21 mouse cellular contexts compared by ENCODE assay signal in genomic region chr9:90713685-90714084, GRCm38 (mm10).
DNase-seq lines count a peak whose midpoint lies in the region; ATAC-seq and TF ChIP-seq lines count a peak whose summit lies in the region.
"Had no signal": no experiment of that assay in that cellular context is flagged by ENCODE, and none has a peak within 500 bp of the region (broad histone marks: within the 10 kb centered on the region; RNA-seq: fewer than 3 reads in every experiment).

No protein-coding gene starts in this region.

- H3K27ac ChIP-seq in forebrain, embryonic 16.5 days (ENCODE audit: low read length): no peak overlapping the region
- H3K27ac ChIP-seq in forebrain, postnatal 0 days (ENCODE audit: low read depth, low read length): no peak overlapping the region
- no peak overlapping the region for H3K27ac ChIP-seq in limb, embryonic 14.5 days (replicated peaks; ENCODE audit: low read depth, low read length)
- no peak overlapping the region for H3K27ac ChIP-seq in limb, embryonic 10.5 days
- H3K27ac ChIP-seq in stomach, embryonic 14.5 days (ENCODE audit: low read length): no peak overlapping the region
- no peak overlapping the region for H3K27ac ChIP-seq in stomach, postnatal 0 days (replicated peaks)
- H3K27ac ChIP-seq: heart, embryonic 10.5 days; macrophage; neural tube, embryonic 13.5 days had no signal

- no peak overlapping the region for H3K4me3 ChIP-seq in forebrain, embryonic 16.5 days (replicated peaks; ENCODE audit: low read length)
- H3K4me3 ChIP-seq in forebrain, postnatal 0 days (ENCODE audit: low read depth, low read length): no peak overlapping the region
- no peak overlapping the region for H3K4me3 ChIP-seq in limb, embryonic 14.5 days (replicated peaks; ENCODE audit: low read length)
- no peak overlapping the region for H3K4me3 ChIP-seq in limb, embryonic 10.5 days
- no peak overlapping the region for H3K4me3 ChIP-seq in stomach, embryonic 14.5 days (ENCODE audit: low read depth, low read length)
- no peak overlapping the region for H3K4me3 ChIP-seq in stomach, postnatal 0 days (ENCODE audit: low read depth, low read length)
- H3K4me3 ChIP-seq: heart, embryonic 10.5 days; neural tube, embryonic 13.5 days had no signal

- no peak overlapping the region for H3K9ac ChIP-seq in forebrain, embryonic 16.5 days (replicated peaks; ENCODE audit: low read depth, low read length)
- H3K9ac ChIP-seq in forebrain, postnatal 0 days: no peak overlapping the region
- no peak overlapping the region for H3K9ac ChIP-seq in limb, embryonic 14.5 days (ENCODE audit: low read depth, low read length, severe bottlenecking)
- no peak overlapping the region for H3K9ac ChIP-seq in stomach, embryonic 14.5 days (replicated peaks; ENCODE audit: low read depth, low read length)
- H3K9ac ChIP-seq in stomach, postnatal 0 days (ENCODE audit: low read length): no peak overlapping the region
- H3K9ac ChIP-seq: neural tube, embryonic 13.5 days had no signal

- peak; percentile 49; the same call in 1 of the 2 replicates for ATAC-seq in forebrain, embryonic 16.5 days
- ATAC-seq in forebrain, postnatal 0 days: no peak
- ATAC-seq in limb, embryonic 14.5 days (ENCODE audit: low FRiP score, low read depth): no peak
- ATAC-seq in stomach, embryonic 14.5 days (ENCODE audit: insufficient number of reproducible peaks, insufficient read depth, low FRiP score, low read depth): 0 out of 2 replicates have a peak, but pooled peaks have one; percentile 42
- ATAC-seq in stomach, postnatal 0 days (ENCODE audit: low FRiP score, low TSS enrichment): no peak
- ATAC-seq: activated CD4-positive, CD25-positive, alpha-beta regulatory T cell, adult 4 months had no signal

- no peaks in the 10 kb centered on the region for H3K4me1 ChIP-seq in forebrain, embryonic 16.5 days (replicated peaks; ENCODE audit: control insufficient read depth, insufficient read depth, low read length)
- no peaks in the 10 kb centered on the region for H3K4me1 ChIP-seq in forebrain, postnatal 0 days (ENCODE audit: insufficient read depth)
- H3K4me1 ChIP-seq in limb, embryonic 14.5 days (ENCODE audit: control insufficient read depth, insufficient read depth, low read length): no peaks in the 10 kb centered on the region
- no peaks in the 10 kb centered on the region for H3K4me1 ChIP-seq in limb, embryonic 10.5 days
- H3K4me1 ChIP-seq in stomach, embryonic 14.5 days (ENCODE audit: control insufficient read depth, insufficient read depth, low read length): no peaks in the 10 kb centered on the region
- no peaks in the 10 kb centered on the region for H3K4me1 ChIP-seq in stomach, postnatal 0 days (replicated peaks; ENCODE audit: control insufficient read depth, insufficient read depth)
- H3K4me1 ChIP-seq: heart, embryonic 10.5 days; neural tube, embryonic 13.5 days had no signal

- TF ChIP-seq EP300 in stomach, postnatal 0 days (optimal IDR thresholded peaks at IDR 0.05): no peak

- no peaks in the 10 kb centered on the region for H3K36me3 ChIP-seq in forebrain, embryonic 16.5 days (ENCODE audit: control insufficient read depth, insufficient read depth)
- no peaks in the 10 kb centered on the region for H3K36me3 ChIP-seq in forebrain, postnatal 0 days (ENCODE audit: insufficient read depth)
- H3K36me3 ChIP-seq in limb, embryonic 14.5 days (ENCODE audit: control insufficient read depth, insufficient read depth, low read length): no peaks in the 10 kb centered on the region
- H3K36me3 ChIP-seq in limb, embryonic 10.5 days: no peaks in the 10 kb centered on the region
- no peaks in the 10 kb centered on the region for H3K36me3 ChIP-seq in stomach, embryonic 14.5 days (ENCODE audit: control insufficient read depth, insufficient read depth, low read length)
- no peaks in the 10 kb centered on the region for H3K36me3 ChIP-seq in stomach, postnatal 0 days (ENCODE audit: control insufficient read depth, insufficient read depth, low read length)
- H3K36me3 ChIP-seq: G1E; heart, embryonic 10.5 days; neural tube, embryonic 13.5 days had no signal

- no peaks in the 10 kb centered on the region for H3K9me3 ChIP-seq in forebrain, embryonic 16.5 days (ENCODE audit: control insufficient read depth, low read length)
- H3K9me3 ChIP-seq in forebrain, postnatal 0 days (ENCODE audit: low read length): no peaks in the 10 kb centered on the region
- H3K9me3 ChIP-seq in limb, embryonic 14.5 days (ENCODE audit: control insufficient read depth, low read length): no peaks in the 10 kb centered on the region
- no peaks in the 10 kb centered on the region for H3K9me3 ChIP-seq in limb, embryonic 10.5 days (replicated peaks)
- H3K9me3 ChIP-seq in stomach, embryonic 14.5 days (ENCODE audit: control insufficient read depth, low read depth, low read length): no peaks in the 10 kb centered on the region
- no peaks in the 10 kb centered on the region for H3K9me3 ChIP-seq in stomach, postnatal 0 days (ENCODE audit: control insufficient read depth, low read length)
- H3K9me3 ChIP-seq: G1E; heart, embryonic 10.5 days had no signal

- no peaks in the 10 kb centered on the region for H3K27me3 ChIP-seq in forebrain, embryonic 16.5 days (replicated peaks; ENCODE audit: control insufficient read depth, insufficient read depth, low read length)
- H3K27me3 ChIP-seq in forebrain, postnatal 0 days (ENCODE audit: insufficient read depth, low read length): no peaks in the 10 kb centered on the region
- no peaks in the 10 kb centered on the region for H3K27me3 ChIP-seq in limb, embryonic 14.5 days (ENCODE audit: control insufficient read depth, insufficient read depth, low read length)
- no peaks in the 10 kb centered on the region for H3K27me3 ChIP-seq in limb, embryonic 10.5 days (ENCODE audit: low read depth, poor library complexity, severe bottlenecking)
- H3K27me3 ChIP-seq in stomach, embryonic 14.5 days (ENCODE audit: control insufficient read depth, insufficient read depth, low read length): no peaks in the 10 kb centered on the region
- no peaks in the 10 kb centered on the region for H3K27me3 ChIP-seq in stomach, postnatal 0 days (ENCODE audit: control insufficient read depth, insufficient read depth, low read length)

- WGBS in forebrain, embryonic 16.5 days: 16% methylated on average over 2 of the region's 2 CpGs
- 15% methylated on average over 2 of the region's 2 CpGs for WGBS in forebrain, postnatal 0 days
- 52% methylated on average over 2 of the region's 2 CpGs for WGBS in limb, embryonic 14.5 days
- 68% methylated on average over 2 of the region's 2 CpGs for WGBS in limb, embryonic 10.5 days
- 30% methylated on average over 2 of the region's 2 CpGs for WGBS in stomach, embryonic 14.5 days
- 21% methylated on average over 2 of the region's 2 CpGs for WGBS in stomach, postnatal 0 days

- peak; percentile 20 for DNase-seq in adrenal gland, postnatal 14 days
- no peak for DNase-seq in adrenal gland, adult 18-20 months (ENCODE audit: low spot score in 2 of 2)
- no peak for DNase-seq in forebrain, postnatal 0 days
- DNase-seq in limb, embryonic 14.5 days (ENCODE audit: low spot score): peak; percentile 47
- no peak for DNase-seq in limb, embryonic 10.5 days (ENCODE audit: low spot score)
- no peak for DNase-seq in stomach, postnatal 0 days (ENCODE audit: low spot score)
- DNase-seq: cerebellum, adult 9-11 months; embryo, embryonic 11 days; kidney, adult 2 months; kidney, postnatal 10 days; liver; right cerebral cortex, adult 18-20 months; thymus, postnatal 36 days had no signal

- no peak overlapping the region for H3K4me2 ChIP-seq in forebrain, embryonic 16.5 days (ENCODE audit: low read length)
- H3K4me2 ChIP-seq in forebrain, postnatal 0 days (ENCODE audit: low read depth): no peak overlapping the region
- no peak overlapping the region for H3K4me2 ChIP-seq in limb, embryonic 14.5 days (replicated peaks; ENCODE audit: low read depth, low read length, severe bottlenecking)
- H3K4me2 ChIP-seq in stomach, embryonic 14.5 days (replicated peaks; ENCODE audit: low read depth, low read length): no peak overlapping the region
- H3K4me2 ChIP-seq in stomach, postnatal 0 days (replicated peaks; ENCODE audit: low read depth): no peak overlapping the region
- H3K4me2 ChIP-seq: midbrain, embryonic 11.5 days; neural tube, embryonic 13.5 days had no signal

- no peak for TF ChIP-seq POLR2A in limb, embryonic 14.5 days (IDR thresholded peaks at IDR 0.05; ENCODE audit: borderline replicate concordance, extremely low read depth, insufficient read depth, insufficient read length)

- no peak for TF ChIP-seq CTCF in forebrain, postnatal 0 days (IDR thresholded peaks at IDR 0.05; ENCODE audit: low read depth)
- TF ChIP-seq CTCF in stomach, postnatal 0 days (IDR thresholded peaks at IDR 0.05; ENCODE audit: low read depth): no peak

Comparison
In these comparisons a context has a peak if more than half of its experiments do, and no peak if none do; other contexts are left out.
1. DNase-seq: peak in adrenal gland, postnatal 14 days (single experiment) and limb, embryonic 14.5 days (single experiment); none in adrenal gland, adult 18-20 months (0 of 2), forebrain, postnatal 0 days (single experiment), limb, embryonic 10.5 days (single experiment) and stomach, postnatal 0 days (single experiment).
2. ATAC-seq: peak in forebrain, embryonic 16.5 days (single experiment) and stomach, embryonic 14.5 days (single experiment); none in forebrain, postnatal 0 days (single experiment), limb, embryonic 14.5 days (single experiment) and stomach, postnatal 0 days (single experiment).